Mouse (Mus musculus) limb, embryonic 13.5 days (tissue): ENCODE data around the gene Zfp276. TPM values are rescaled to one million over a fixed set of nuclear protein-coding genes. Genes with fewer than 3 reads are reported as not detected.

Experiments used
- ATAC-seq: fragments of 200-750 bp; cut with Nextera tagmentation; 2 replicates; pipeline ENCODE4 v1.8.0; 2017; ENCODE audit warnings: low read depth, moderate number of reproducible peaks, moderate TSS enrichment; ENCODE audit not compliant: low FRiP score
- H3K27ac ChIP-seq: fragments of 300-500 bp; sonication (generic); 2 replicates; pipeline ENCODE4 v1.5.1; 2015; ENCODE audit warnings: inconsistent platforms, mild to moderate bottlenecking, moderate library complexity
- H3K27me3 ChIP-seq: fragments of 300-500 bp; sonication (generic); 2 replicates; pipeline ENCODE4 v1.6.1; 2015; ENCODE audit warnings: mild to moderate bottlenecking, inconsistent platforms
- H3K36me3 ChIP-seq: fragments of 300-500 bp; sonication (generic); 2 replicates; pipeline ENCODE4 v1.6.1; 2015; ENCODE audit warnings: inconsistent platforms, mild to moderate bottlenecking, moderate library complexity
- H3K4me1 ChIP-seq: fragments of 300-500 bp; sonication (generic); 2 replicates; pipeline ENCODE4 v1.6.1; 2015; ENCODE audit warnings: inconsistent platforms
- H3K4me2 ChIP-seq: fragments of 300-500 bp; sonication (generic); replicated peaks from 2 replicates; pipeline ENCODE4 v1.6.1; 2015; ENCODE audit warnings: inconsistent platforms, mild to moderate bottlenecking, moderate library complexity
- H3K4me3 ChIP-seq: fragments of 300-500 bp; sonication (generic); 2 replicates; pipeline ENCODE4 v1.5.1; 2015; ENCODE audit warnings: moderate library complexity, mild to moderate bottlenecking, inconsistent platforms
- H3K9ac ChIP-seq: fragments of 300-500 bp; sonication (generic); 2 replicates; pipeline ENCODE4 v1.6.1; 2015; ENCODE audit warnings: mild to moderate bottlenecking, inconsistent platforms
- H3K9me3 ChIP-seq: fragments of 300-500 bp; sonication (generic); 2 replicates; pipeline ENCODE4 v1.6.1; 2016; ENCODE audit warnings: inconsistent platforms
- WGBS: fragments of 180-500 bp; shearing (Covaris S2); methylation state at CpG from one replicate; pipeline ENCODE4 v1.1.7; 2015; 5-methylcytosine and 5-hydroxymethylcytosine counted together
- polyA plus RNA-seq: library from polyadenylated mRNA; unstranded; fragments of >200 nt; fragmentation: Nextera tagmentation; extraction: Ambion mirVana; gene quantifications from 2 replicates; pipeline ENCODE4 v1.2.1, GENCODE M21; 2015

The Zfp276 gene
- polyA plus RNA-seq, 1 experiment from 2014 or later = 29.1 TPM

- Histone ChIP-seq H3K36me3 (peaks cover 52% of the 10 kb centered on the region), H3K27ac (no peak overlapping the region)
Observed at GRCm38 (mm10) chr8:123308738-123309137, 54.7 kb downstream of the Zfp276 start.

GRCm38 (mm10) chr8:123317781-123318466 is 63.9 kb downstream of the Zfp276 start:
- Histone ChIP-seq H3K27me3 (no peaks in the 10 kb centered on the region), H3K36me3 (no peaks in the 10 kb centered on the region), H3K9ac (peak overlapping the region; percentile 80), H3K4me3 (peak overlapping the region; percentile 62), H3K9me3 (no peaks in the 10 kb centered on the region), H3K4me1 (peaks cover 18% of the 10 kb centered on the region), H3K4me2 (peak overlapping the region; percentile 85), H3K27ac (no peak overlapping the region)
- ATAC-seq = peak; percentile 78
- 3% methylated on average over 21 of the region's 21 CpGs for WGBS

More at GRCm38 (mm10) chr8:123308738-123309137, 54.7 kb downstream of the Zfp276 start:
- 72% methylated on average over 4 of the region's 4 CpGs for WGBS
- no peak for ATAC-seq
- H3K4me1 ChIP-seq = no peaks in the 10 kb centered on the region
- no peaks in the 10 kb centered on the region for H3K9me3 ChIP-seq
- H3K27me3 ChIP-seq = no peaks in the 10 kb centered on the region
- no peak overlapping the region for H3K4me3 ChIP-seq
- H3K4me2 ChIP-seq = no peak overlapping the region
- no peak overlapping the region for H3K9ac ChIP-seq

GRCm38 (mm10) chr8:123318467-123318911 is 64.5 kb downstream of the Zfp276 start, which contains the start of gene Fanca:
Fanca (minus strand) TSS chr8:123318576.
- Histone ChIP-seq H3K27ac (no peak within 1 kb of the TSS), H3K9ac (peak within 1 kb of the TSS; percentile 80), H3K4me3 (peak within 1 kb of the TSS; percentile 62), H3K4me1 (peaks cover 18% of the 10 kb centered on the region), H3K27me3 (no peaks in the 10 kb centered on the region), H3K4me2 (peak within 1 kb of the TSS; percentile 85), H3K36me3 (no peaks in the 10 kb centered on the region), H3K9me3 (no peaks in the 10 kb centered on the region)
- peak; percentile 99 for ATAC-seq
- under 1% methylated on average over 24 of the region's 24 CpGs for WGBS

Other genes with a start within 250 kb of the Zfp276 start
- 40.9 and 48.7 TPM in 2 replicates for gene Ankrd11, start 211.9 kb upstream of the Zfp276 start, polyA plus RNA-seq
- gene Spg7, start 191.3 kb upstream of the Zfp276 start, polyA plus RNA-seq = 40.8 and 41.5 TPM in 2 replicates
- gene Rpl13, start 151.8 kb upstream of the Zfp276 start, polyA plus RNA-seq = 1,375 and 1,469 TPM in 2 replicates
- gene Cpne7, start 136.8 kb upstream of the Zfp276 start, polyA plus RNA-seq = 0.64 and 0.72 TPM in 2 replicates
- gene Sult5a1, start 95.9 kb upstream of the Zfp276 start, polyA plus RNA-seq = 26.1 and 30.6 TPM in 2 replicates
- 2.4 and 2.5 TPM in 2 replicates for gene Dpep1, start 68.0 kb upstream of the Zfp276 start, polyA plus RNA-seq
- 151 and 155 TPM in 2 replicates for gene Chmp1a, start 41.4 kb upstream of the Zfp276 start, polyA plus RNA-seq
- 4.9 and 7.0 TPM in 2 replicates for gene Spata33, start 41.4 kb upstream of the Zfp276 start, polyA plus RNA-seq
- 37.9 and 39.9 TPM in 2 replicates for gene Cdk10, start 29.4 kb upstream of the Zfp276 start, polyA plus RNA-seq
- gene Spata2l, start 18.0 kb upstream of the Zfp276 start, polyA plus RNA-seq = 3.1 and 3.7 TPM in 2 replicates
- 32.3 and 32.7 TPM in 2 replicates for gene Vps9d1, start 153 bp downstream of the Zfp276 start, polyA plus RNA-seq
- gene Fanca, start 64.4 kb downstream of the Zfp276 start, polyA plus RNA-seq = 26.4 and 27.2 TPM in 2 replicates
- 0.80 and 1.1 TPM in 2 replicates for gene Spire2, start 78.5 kb downstream of the Zfp276 start, polyA plus RNA-seq
- gene Tcf25, start 119.6 kb downstream of the Zfp276 start, polyA plus RNA-seq = 155 and 156 TPM in 2 replicates
- 0.05 TPM in 1 of 2 replicates, not detected in the other for gene Mc1r, start 152.9 kb downstream of the Zfp276 start, polyA plus RNA-seq
- gene Tubb3, start 157.2 kb downstream of the Zfp276 start, polyA plus RNA-seq = 6.9 and 9.4 TPM in 2 replicates
- 38.3 and 41.7 TPM in 2 replicates for gene Def8, start 169.3 kb downstream of the Zfp276 start, polyA plus RNA-seq
- 58.6 and 66.3 TPM in 2 replicates for gene Afg3l1, start 223.7 kb downstream of the Zfp276 start, polyA plus RNA-seq